Mouse (Mus musculus): ENCODE results near the gene Pld4. TPM values are rescaled to one million over a fixed set of nuclear protein-coding genes. Genes with fewer than 3 reads are reported as not detected.
A peak's percentile ranks its signal among the peaks of the same experiment; 100 is the strongest.

Pld4 gene
- total and polyA plus RNA-seq, 2 experiments from 2014 or later: 6.2 to 8.0 TPM

GRCm38 (mm10) chr12:112800476-112800875 is 40.0 kb downstream of the Pld4 start:
- no peak overlapping the region for H3K4me3 ChIP-seq (ENCODE audit: low read depth, low read length)
- ATAC-seq (peak; percentile 42; the same call in 1 of the 2 replicates), DNase-seq (peak; percentile 72)
- no peaks in the 10 kb centered on the region for H3K9me3 ChIP-seq (ENCODE audit: low read length)
- H3K27me3 ChIP-seq (ENCODE audit: insufficient read depth, low read length): no peaks in the 10 kb centered on the region; the same call in none of the 2 replicates
- H3K36me3 ChIP-seq (ENCODE audit: insufficient read depth): no peaks in the 10 kb centered on the region
- H3K4me2 ChIP-seq (ENCODE audit: low read depth): no peak overlapping the region
- WGBS: 10% methylated on average over 4 of the region's 4 CpGs
- H3K9ac ChIP-seq: no peak overlapping the region
- no peak overlapping the region for H3K27ac ChIP-seq (ENCODE audit: low read depth, low read length)
- peaks cover 4% of the 10 kb centered on the region; the same call in 1 of the 2 replicates for H3K4me1 ChIP-seq (ENCODE audit: insufficient read depth)
- TF ChIP-seq CTCF (IDR thresholded peaks at IDR 0.05; ENCODE audit: low read depth): peak; percentile 81

GRCm38 (mm10) chr12:112801864-112802846 is 41.7 kb downstream of the Pld4 start, which contains the start of gene Ahnak2:
Ahnak2 (minus strand) TSS chr12:112802657.
- 4% methylated on average over 66 of the region's 69 CpGs for WGBS

GRCm38 (mm10) chr12:112802917-112803316 is 42.5 kb downstream of the Pld4 start:
- Histone ChIP-seq H3K9me3 (ENCODE audit: low read length) (no peaks in the 10 kb centered on the region), H3K27me3 (ENCODE audit: insufficient read depth, low read length) (no peaks in the 10 kb centered on the region; the same call in none of the 2 replicates), H3K27ac (ENCODE audit: low read depth, low read length) (no peak overlapping the region), H3K4me3 (ENCODE audit: low read depth, low read length) (peak overlapping the region; percentile 59), H3K4me1 (ENCODE audit: insufficient read depth) (peaks cover 1% of the 10 kb centered on the region; the same call in 1 of the 2 replicates), H3K4me2 (ENCODE audit: low read depth) (peak overlapping the region; percentile 99; the same call in 1 of the 2 replicates), H3K36me3 (ENCODE audit: insufficient read depth) (no peaks in the 10 kb centered on the region), H3K9ac (no peak overlapping the region)
- no peak for TF ChIP-seq CTCF (IDR thresholded peaks at IDR 0.05; ENCODE audit: low read depth)
- 26% methylated on average over 3 of the region's 3 CpGs for WGBS
- no peak for DNase-seq
- ATAC-seq: no peak

More at GRCm38 (mm10) chr12:112801864-112802846, 41.7 kb downstream of the Pld4 start, which contains the start of gene Ahnak2:
- peak within 1 kb of the TSS; percentile 72 for H3K9ac ChIP-seq
- DNase-seq: peak; percentile 40
- no peaks in the 10 kb centered on the region for H3K36me3 ChIP-seq (ENCODE audit: insufficient read depth)
- H3K4me1 ChIP-seq (ENCODE audit: insufficient read depth): peaks cover 4% of the 10 kb centered on the region; the same call in 1 of the 2 replicates
- peak within 1 kb of the TSS; percentile 59 for H3K4me3 ChIP-seq (ENCODE audit: low read depth, low read length)
- no peaks in the 10 kb centered on the region; the same call in none of the 2 replicates for H3K27me3 ChIP-seq (ENCODE audit: insufficient read depth, low read length)
- peak within 1 kb of the TSS; percentile 99 for H3K4me2 ChIP-seq (ENCODE audit: low read depth)
- H3K27ac ChIP-seq (ENCODE audit: low read depth, low read length): no peak within 1 kb of the TSS
- ATAC-seq: peak; percentile 55
- TF ChIP-seq CTCF (IDR thresholded peaks at IDR 0.05; ENCODE audit: low read depth): no peak
- H3K9me3 ChIP-seq (ENCODE audit: low read length): no peaks in the 10 kb centered on the region

- Histone ChIP-seq H3K4me1 (ENCODE audit: insufficient read depth) (peaks cover 5% of the 10 kb centered on the region; the same call in 1 of the 2 replicates), H3K4me3 (ENCODE audit: low read depth, low read length) (no peak overlapping the region), H3K9ac (no peak overlapping the region), H3K27me3 (ENCODE audit: insufficient read depth, low read length) (no peaks in the 10 kb centered on the region; the same call in none of the 2 replicates), H3K27ac (ENCODE audit: low read depth, low read length) (no peak overlapping the region), H3K36me3 (ENCODE audit: insufficient read depth) (no peaks in the 10 kb centered on the region), H3K9me3 (ENCODE audit: low read length) (no peaks in the 10 kb centered on the region), H3K4me2 (ENCODE audit: low read depth) (no peak overlapping the region)
- ATAC-seq: no peak
- 41% methylated on average over 13 of the region's 13 CpGs for WGBS
- no peak for DNase-seq
- TF ChIP-seq CTCF (IDR thresholded peaks at IDR 0.05; ENCODE audit: low read depth): no peak
These were observed 43.6 kb downstream of the Pld4 start for GRCm38 (mm10) chr12:112804046-112804445.

- Histone ChIP-seq H3K4me3 (ENCODE audit: low read depth, low read length) (no peak overlapping the region), H3K4me2 (ENCODE audit: low read depth) (no peak overlapping the region), H3K4me1 (ENCODE audit: insufficient read depth) (peaks cover 13% of the 10 kb centered on the region; the same call in 1 of the 2 replicates), H3K27me3 (ENCODE audit: insufficient read depth, low read length) (no peaks in the 10 kb centered on the region; the same call in 1 of the 2 replicates), H3K36me3 (ENCODE audit: insufficient read depth) (no peaks in the 10 kb centered on the region), H3K27ac (ENCODE audit: low read depth, low read length) (no peak overlapping the region), H3K9me3 (ENCODE audit: low read length) (no peaks in the 10 kb centered on the region), H3K9ac (no peak overlapping the region)
- ATAC-seq (no peak), DNase-seq (no peak)
- TF ChIP-seq CTCF (IDR thresholded peaks at IDR 0.05; ENCODE audit: low read depth): no peak
- WGBS: 75% methylated on average over 6 of the region's 6 CpGs
These were observed 45.6 kb downstream of the Pld4 start for GRCm38 (mm10) chr12:112806044-112806443.

- DNase-seq: no peak
- ATAC-seq: no peak
- no peak overlapping the region for H3K4me3 ChIP-seq (ENCODE audit: low read depth, low read length)
- no peaks in the 10 kb centered on the region for H3K27me3 ChIP-seq (ENCODE audit: insufficient read depth, low read length)
- H3K36me3 ChIP-seq (ENCODE audit: insufficient read depth): peaks cover 5% of the 10 kb centered on the region; the same call in 1 of the 2 replicates
- H3K27ac ChIP-seq (ENCODE audit: low read depth, low read length): 0 out of 2 replicates have a peak overlapping the region, but pooled peaks have one; percentile 82
- 0 out of 2 replicates have a peak overlapping the region, but pooled peaks have one; percentile 68 for H3K9ac ChIP-seq
- H3K4me2 ChIP-seq (ENCODE audit: low read depth): no peak overlapping the region
- no peak for TF ChIP-seq CTCF (IDR thresholded peaks at IDR 0.05; ENCODE audit: low read depth)
- WGBS: 86% methylated on average over 4 of the region's 4 CpGs
- H3K9me3 ChIP-seq (ENCODE audit: low read length): no peaks in the 10 kb centered on the region
- H3K4me1 ChIP-seq (ENCODE audit: insufficient read depth): peaks cover 13% of the 10 kb centered on the region; the same call in 1 of the 2 replicates
These were observed 47.3 kb downstream of the Pld4 start for GRCm38 (mm10) chr12:112807796-112808195.

All from forebrain, postnatal 0 days (tissue).